Mouse (Mus musculus) erythroblast, embryonic 14.5 days (primary cell): ENCODE results near the gene Mc1r.

ENCODE experiments used
- GATA1 ChIP-seq: IDR thresholded peaks from 2 replicates; pipeline ENCODE4 v1.6.1; 2012; ENCODE audit warnings: low read length, inconsistent platforms, mixed read lengths
- TAL1 ChIP-seq: IDR thresholded peaks from 3 replicates; pipeline ENCODE4 v1.6.1; 2012; ENCODE audit warnings: low read length, inconsistent platforms, mixed read lengths

DNA sequence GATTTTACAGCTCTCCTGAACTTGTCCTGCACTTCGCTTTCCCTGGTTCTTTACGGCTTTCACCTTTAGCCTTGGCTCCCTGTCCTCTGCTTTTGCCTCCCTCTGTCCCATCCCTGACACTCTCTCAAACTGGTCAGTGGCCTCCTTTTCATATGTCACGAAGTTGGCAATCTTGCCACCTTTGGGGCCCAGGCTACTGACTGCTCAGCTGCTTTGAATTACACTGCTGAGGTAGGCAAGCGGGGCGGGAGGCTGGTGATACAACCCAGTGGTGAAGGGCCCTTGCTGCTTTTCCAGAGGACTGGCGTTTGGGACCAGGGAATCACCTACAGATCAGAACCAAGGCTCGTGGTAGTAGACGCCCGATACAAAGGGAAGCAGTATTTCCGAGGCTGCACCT lies 31.2 kb upstream of the Mc1r start:
- TF ChIP-seq TAL1 (no peak), GATA1 (no peak)
